Mouse (Mus musculus): ENCODE results near the gene Ankrd63.

Gene Ankrd63

DNA sequence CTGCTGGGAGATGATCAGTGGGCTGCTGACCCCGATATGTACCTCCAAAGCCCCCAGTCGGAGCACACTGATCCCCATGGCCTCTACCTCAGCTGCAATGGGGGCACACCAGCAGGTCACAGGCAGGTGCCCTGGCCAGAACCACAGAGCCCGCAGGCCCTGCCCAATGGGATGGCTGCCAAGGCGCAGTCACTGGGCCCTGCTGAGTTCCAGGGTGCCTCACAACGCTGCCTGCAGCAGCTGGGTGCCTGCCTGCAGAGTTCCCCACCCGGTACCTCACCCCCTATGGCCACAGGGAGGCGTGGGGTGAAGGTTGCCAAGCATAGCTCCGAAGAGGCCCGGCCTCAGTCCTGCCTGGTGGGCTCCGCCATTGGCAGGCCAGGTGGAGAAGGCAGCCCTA, 13.9 kb downstream of the Ankrd63 start:
- no peak for DNase-seq (ENCODE audit: low spot score)

GRCm38 (mm10) chr2:118687791-118688190, 16.0 kb downstream of the Ankrd63 start:
- no peak for DNase-seq (ENCODE audit: low spot score)

GRCm38 (mm10) chr2:118686693-118687092, 17.1 kb downstream of the Ankrd63 start:
- no peak for DNase-seq (ENCODE audit: low spot score)

DNA sequence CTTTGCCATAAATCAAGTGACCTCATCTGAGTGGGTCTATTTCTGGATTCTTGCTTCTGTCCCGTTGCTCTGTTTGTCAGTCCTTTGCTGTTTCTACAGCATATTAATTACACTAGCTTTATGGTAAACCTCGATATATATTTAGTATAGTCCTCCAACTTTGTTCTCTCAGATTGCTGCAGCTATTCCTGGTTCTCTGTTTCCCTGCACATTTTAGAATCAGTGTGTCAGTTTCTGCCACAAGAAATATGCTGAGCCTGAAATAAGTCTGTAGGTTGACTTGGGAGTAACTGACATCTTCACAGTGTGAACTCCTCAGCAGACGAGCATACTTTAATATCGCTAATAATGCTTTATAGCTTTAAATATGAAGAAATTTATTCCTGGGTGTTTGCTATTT, 18.7 kb downstream of the Ankrd63 start:
- DNase-seq (ENCODE audit: low spot score) = no peak

- DNase-seq (ENCODE audit: low spot score) = no peak
Measured at GRCm38 (mm10) chr2:118682544-118683260, 21.1 kb downstream of the Ankrd63 start.

DNA sequence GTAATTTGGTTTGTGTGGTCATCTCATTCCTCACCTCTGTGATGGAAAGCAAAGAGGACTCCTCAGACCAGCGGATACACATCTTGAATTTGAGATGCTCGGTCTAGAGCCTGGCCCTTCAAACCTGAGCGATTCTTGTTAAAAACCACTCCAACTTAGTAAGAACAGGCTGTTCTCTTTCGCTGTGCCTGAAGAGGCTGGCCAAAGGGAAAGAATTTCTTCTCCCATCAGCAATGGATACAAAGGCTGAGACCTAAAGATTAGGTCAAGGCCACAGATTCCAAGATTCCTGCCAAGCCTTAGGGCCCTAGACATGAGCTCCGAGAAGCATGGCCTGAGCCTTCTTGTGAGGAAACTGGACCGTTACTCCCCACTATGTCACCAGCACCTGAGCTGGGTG, 22.8 kb downstream of the Ankrd63 start:
- no peak for DNase-seq (ENCODE audit: low spot score)

DNA sequence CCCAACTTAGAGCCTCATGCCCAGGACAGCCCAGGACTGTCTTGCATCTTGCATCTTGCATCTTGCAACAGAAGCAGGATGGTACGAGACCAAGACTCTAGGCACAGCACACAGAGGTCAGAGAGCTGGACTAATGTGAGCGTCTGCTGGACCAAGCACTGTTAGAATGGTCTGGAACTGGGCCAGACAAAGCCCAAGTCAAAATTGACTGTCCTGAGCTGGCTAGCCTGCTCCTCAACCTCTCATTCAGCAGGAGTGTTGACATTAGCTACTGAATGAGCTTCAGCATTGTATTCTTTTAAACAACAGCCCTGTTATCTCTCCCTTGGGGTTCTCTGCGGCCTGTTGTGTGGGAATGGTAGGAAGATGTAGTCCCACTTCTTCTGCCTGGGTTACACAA, 24.2 kb downstream of the Ankrd63 start:
- peak; percentile 66 for DNase-seq (ENCODE audit: low spot score)

DNA sequence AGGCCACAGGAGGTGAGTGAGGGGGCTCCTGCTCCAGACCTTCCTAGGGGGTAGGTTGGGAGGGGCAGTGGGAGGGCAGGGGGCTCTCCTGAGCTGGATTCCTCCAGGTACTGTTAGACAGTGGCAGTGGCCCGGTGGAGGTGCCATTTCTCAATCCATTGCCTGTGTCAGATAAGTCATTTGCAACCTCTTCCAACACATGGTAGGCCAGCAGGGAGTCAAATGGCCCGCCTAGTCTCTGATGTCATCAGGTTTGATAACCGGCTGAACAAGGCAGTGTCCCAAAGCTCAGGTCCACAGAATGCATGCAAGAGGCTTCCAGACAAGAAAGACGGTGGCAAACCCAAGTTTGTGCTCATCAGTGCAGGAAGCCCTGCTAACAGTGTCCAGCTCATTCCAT, 25.9 kb downstream of the Ankrd63 start:
- peak; percentile 65 for DNase-seq (ENCODE audit: low spot score)

DNA sequence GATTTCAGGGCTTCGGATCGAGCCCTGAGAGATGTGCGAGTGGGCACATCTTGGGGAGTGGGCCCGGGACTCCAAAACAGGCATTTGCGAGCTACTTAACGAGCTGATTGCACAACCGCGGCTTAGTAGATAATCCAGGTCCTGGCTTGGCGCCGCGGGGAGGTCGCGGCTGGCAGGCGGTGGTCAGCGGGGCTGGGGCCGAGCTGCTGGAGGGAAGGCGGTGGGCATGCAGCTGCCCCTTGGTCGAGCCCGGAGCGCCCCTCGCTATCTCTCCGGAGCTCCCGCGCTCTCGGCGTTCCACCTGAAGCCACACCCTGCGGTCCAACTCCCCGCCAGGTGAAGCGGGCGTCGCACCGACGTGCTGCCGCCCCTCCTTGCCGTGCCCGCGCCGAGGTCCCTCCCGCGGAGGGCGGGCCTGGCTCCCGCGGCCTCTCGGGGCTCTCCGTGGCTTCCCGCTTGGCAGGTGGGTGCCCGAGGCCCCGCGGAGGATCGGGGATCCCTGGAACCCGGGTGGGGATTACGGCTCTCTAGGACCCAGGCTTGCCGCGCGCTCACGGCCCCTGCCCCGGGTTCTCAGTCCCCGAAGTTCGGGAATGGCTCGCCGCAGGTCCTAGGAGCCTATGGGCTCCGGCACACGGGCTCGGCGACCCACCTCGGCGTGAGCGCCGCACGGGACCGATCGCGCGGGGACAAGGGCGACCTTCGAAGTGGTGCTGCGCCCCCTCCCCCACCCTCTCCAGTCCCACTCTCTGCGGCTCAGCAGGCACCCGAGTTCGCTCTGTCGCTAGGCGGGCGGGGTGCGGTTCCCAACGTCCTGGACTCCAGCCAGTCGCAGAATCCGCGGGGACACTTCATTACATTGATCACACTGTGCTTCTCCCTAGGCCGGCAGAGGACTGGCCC, 26.7 kb downstream of the Ankrd63 start:
- DNase-seq (ENCODE audit: low spot score) = no peak

DNA sequence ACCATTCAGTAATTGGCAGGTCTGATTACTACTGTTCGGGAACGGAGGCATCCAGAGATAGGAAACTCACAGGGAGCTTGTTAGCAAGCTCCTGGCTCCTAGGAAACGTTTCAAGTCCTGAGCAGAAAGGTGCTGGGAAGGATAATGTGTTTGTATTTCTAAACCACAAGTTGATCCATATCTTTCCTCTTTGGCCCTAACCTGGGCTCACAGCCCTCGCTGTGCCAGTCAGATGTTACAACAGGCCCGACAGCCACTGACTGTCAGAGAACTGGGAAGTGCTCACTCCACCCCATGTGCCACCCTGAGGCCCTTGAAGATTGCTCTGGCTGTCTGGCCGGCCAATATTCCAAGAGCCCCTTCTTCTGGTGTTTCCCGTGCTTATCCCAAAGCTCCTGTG, 29.3 kb downstream of the Ankrd63 start:
- no peak for DNase-seq (ENCODE audit: low spot score)

DNA sequence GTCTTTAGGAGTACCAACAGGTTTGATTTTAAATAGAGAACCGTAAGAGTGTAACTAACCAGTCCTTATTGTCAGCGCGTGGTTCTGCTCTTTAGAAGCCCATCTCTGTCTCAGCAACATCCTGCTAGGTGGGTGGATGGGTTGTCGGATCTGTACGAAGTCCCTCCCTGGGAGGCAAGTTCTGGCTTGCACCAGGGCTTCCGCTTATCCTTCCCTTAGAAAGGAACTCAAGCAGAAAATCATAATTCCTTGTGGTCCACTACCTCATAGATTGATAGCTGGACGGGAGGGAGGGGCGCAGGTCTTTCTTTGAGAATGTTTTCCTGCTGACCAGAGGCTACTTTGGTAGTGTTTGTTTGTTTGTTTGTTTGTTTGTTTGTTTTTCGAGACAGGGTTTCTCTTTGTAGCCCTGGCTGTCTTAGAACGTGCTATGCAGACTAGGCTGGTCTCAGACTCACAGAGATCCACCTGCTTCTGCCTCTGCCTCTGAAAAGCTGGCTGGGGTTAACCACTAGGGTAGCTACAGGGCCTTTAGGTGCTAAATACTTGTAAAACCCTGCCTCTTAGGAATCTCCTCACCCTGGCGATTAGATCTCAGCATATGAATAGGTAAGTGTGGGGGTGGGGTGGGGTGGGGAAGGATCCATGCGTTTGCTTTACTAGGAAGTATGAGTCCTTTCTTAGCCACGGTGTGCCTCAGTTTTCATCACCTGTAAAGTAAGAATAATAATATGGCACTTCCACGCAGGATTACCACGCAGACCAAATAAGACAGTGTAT, 29.9 kb downstream of the Ankrd63 start:
- DNase-seq (ENCODE audit: low spot score) = no peak

DNA sequence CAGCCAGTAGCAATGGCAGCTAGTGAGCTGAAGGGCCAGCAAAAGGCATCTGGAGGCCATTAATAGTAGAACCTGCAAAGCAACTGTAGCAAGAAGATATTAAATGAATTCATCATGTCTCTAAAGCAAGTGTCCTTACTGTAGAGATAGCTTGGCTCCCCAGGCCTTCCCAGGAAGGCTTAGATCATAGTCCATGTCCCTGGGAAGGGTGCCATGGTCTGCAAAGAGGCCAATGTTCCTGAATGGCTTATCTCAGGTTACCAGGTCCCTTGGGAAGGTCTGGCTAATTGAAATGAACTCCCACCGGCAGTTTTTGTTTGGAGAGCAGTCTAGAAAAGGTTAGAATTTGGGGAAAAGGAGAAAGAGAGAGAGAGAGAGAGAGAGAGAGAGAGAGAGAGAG, 32.0 kb downstream of the Ankrd63 start:
- DNase-seq (ENCODE audit: low spot score) = no peak

- DNase-seq (ENCODE audit: low spot score) = no peak
Measured at GRCm38 (mm10) chr2:118669785-118670184, 34.0 kb downstream of the Ankrd63 start.

DNA sequence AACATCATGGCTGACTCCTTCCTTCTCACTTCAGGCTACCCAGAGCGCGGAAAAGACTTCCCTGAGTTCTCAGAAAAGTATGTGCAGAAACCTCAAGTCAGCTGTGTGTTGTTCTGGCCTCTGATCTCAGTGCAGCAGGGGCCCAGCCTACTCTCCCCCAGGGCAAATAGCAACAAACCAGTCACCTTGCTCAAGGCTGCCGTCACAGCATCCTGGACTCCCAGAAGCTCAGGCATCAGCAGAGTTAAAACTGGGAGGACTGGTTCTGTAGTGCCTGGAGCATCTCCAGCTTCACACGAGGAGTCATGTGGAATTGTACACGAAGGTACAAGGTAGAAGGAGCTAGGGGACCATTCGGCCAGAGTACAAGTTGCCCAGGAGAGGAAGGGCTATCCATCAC, 34.5 kb downstream of the Ankrd63 start:
- DNase-seq (ENCODE audit: low spot score) = no peak

- no peak for DNase-seq (ENCODE audit: low spot score)
Measured at GRCm38 (mm10) chr2:118667181-118667580, 36.6 kb downstream of the Ankrd63 start.

DNA sequence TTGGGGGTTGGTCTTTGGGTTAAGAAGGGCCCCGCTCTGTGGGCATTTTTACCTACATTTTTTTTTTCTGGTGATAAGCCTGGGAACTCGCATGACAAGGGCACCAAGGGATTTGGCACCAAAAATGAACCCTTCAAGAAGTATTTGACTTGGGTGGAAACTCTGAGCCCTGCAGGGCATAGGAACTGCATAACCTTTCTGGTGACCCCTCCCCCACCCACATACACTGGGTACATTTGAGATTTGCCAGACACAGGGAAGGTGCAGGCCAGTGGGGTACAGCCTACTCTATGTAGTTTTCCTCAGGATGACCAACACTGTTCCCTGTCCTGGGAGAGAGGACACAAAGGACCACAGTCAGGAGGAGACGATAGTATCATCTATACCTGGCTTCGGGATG, 38.1 kb downstream of the Ankrd63 start:
- no peak for DNase-seq (ENCODE audit: low spot score)

DNA sequence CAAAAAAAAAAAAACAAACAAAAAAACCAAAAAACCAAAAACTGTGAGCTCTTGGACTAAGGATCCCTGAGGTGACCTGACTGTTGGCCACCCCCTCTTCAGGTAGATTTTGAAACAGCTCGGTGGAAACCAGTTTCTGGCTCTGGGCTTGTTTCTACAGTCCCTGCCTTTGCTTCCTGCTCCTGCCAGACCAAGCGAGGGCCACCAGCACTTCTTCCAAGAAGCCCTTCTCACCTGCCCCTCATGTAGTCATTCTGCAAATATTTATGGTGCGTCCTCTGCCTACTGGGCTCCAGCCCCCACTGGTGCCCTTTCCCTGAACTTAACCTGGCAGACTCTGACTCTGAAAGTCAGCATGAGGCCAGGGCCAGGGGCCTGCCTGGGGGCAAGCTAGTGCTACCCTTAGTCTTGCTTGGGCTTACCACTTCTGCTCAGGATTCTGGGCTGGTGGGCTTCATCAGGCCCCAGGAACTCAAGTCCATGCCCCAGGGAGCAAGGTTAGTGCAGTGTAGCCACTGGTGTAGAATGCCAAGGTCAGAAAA, 38.7 kb downstream of the Ankrd63 start:
- no peak for DNase-seq (ENCODE audit: low spot score)

DNA sequence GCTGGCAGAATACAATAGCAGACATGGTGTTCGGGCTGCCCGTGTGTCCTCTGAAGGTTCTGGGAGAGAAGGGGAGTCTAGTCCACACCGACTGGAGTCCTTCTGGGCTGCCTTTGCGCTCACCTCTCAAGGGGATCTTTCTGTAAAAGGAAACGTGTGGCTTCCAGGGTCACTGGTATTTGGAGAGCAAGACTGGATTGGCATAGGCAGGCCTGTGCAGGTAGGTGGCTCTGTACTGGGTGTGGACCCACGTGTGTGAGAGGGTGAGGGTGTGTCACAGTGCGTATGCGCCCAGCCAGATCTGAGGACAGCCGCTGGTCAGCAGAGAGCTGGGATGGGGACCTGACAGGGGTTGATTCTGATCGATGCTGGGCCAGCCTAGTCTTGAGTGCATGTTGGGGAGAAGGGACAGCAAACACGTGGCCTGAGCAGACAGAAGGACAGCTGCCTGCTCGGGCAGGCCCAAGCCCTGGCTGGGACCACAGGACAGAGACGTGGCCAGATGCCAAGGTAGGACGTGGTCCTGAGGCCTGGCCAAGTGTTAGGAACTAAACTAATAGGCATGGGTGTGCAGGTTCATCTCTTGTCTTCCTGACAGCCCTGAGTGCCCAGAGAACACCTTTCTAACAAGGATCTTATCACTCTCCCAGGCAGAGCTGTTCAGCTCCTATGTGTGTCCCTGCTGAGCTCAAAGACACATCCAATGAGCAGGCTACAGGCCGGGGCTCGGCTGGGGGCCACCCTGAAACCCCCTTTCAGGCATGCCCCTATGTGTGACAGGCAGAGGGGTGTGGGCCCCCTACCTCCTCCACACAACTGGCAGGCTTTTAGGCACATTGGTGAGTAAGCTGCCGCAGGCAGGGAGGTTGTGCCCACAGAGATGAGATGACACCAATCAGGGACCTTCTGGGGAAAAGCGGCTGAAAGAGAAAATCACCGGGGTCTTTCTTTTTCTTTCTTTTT, 39.7 kb downstream of the Ankrd63 start:
- DNase-seq (ENCODE audit: low spot score) = peak; percentile 57

- no peak for DNase-seq (ENCODE audit: low spot score)
Measured at GRCm38 (mm10) chr2:118662902-118663803, 40.6 kb downstream of the Ankrd63 start, which contains the start of gene Pak6. Gene Pak6, plus strand, starts transcription at chr2:118663303.

- DNase-seq (ENCODE audit: low spot score) = no peak
Measured at GRCm38 (mm10) chr2:118661891-118662290, 41.9 kb downstream of the Ankrd63 start.
